Mouse (Mus musculus) adrenal gland (tissue): ENCODE results near the gene Stk11.

Source experiments
- intact Hi-C: fragments of 180-260 bp; cut with DNase I; formaldehyde crosslinking; loops from one replicate; pipeline ENCODE4 v1.15.1; 2025

Stk11 gene

GRCm38 (mm10) chr10:80127920-80128319 is 12.3 kb downstream of the Stk11 start:
- intact Hi-C loops, result no loop called here

DNA sequence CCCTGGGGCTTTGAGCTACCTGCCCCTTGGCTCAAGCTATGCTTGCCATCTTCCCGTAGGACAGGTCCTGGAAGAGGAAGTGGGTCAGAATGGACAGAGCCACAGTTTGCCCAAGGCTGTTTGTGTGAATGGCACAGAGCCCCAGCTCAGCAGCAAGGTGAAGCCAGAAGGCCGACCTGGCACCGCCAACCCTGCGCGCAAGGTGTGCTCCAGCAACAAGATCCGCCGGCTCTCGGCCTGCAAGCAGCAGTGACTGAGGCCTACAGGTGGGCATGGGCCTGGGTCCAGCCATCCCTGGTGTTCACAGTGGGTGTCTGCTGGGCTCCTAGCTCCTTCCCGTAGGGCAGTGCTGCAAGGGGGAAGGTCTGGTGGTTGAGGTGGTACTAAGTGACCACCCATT is 14.2 kb downstream of the Stk11 start:
- intact Hi-C loops, result no loop called here

GRCm38 (mm10) chr10:80130403-80131031 is 14.9 kb downstream of the Stk11 start:
- intact Hi-C loops, result no loop called here

DNA sequence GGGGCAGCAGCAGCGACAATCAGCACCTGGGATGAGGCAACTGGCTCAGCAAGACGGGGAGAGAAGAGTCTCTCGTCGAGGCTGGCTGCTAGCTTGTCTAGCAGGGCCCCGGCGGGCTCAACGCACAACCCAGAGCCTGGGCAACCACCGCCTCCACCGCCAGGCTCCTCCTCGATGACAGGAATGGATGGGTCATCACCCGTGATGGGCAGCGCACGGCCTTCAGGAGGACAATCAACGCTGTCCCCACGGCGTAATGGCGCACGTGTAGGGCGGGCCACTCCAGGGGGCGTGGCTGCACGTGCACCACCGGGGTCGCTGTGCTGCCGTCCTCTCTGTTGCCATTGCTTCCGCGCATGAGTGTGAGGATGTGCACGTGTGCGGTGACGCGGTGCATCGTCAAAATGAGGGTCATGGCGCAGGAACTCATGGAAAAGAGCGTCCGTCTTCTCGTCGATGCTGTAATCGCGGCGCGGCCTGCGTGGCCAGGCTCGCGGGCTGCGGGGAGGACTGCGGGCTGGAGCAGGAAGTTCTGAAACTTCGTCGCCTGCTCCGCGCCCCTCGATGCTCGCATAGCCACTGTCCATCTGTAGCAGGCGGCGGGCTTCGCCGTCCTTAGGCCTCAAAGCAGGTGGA is 15.8 kb downstream of the Stk11 start:
- intact Hi-C loops, result no loop called here

GRCm38 (mm10) chr10:80131952-80132350 is 16.3 kb downstream of the Stk11 start:
- intact Hi-C loops, result no loop called here

GRCm38 (mm10) chr10:80133226-80133849 is 17.7 kb downstream of the Stk11 start:
- intact Hi-C loops, result no loop called here

DNA sequence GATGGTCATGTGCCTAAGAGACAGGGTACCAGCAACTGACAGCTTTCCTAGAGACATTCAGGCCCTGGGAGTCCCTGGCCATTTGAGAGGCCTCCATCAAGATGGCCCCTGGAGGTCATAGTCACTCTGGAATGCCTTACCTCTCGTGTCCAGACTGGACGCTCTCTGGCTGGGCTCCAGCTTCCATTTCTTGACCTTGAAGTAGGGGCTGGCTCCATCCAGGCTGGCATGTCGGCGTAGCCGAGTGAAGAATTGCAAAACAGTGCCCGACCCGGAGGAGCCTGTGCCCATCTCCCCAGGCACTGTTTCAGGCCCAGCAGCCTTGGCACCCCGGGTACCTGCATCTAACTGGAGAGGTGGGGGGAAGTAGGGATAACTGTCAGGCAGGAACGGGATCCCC is 18.8 kb downstream of the Stk11 start:
- intact Hi-C loops, result loop anchor here (2.0 kb wide), 1 partner anchor 16 kb away; no protein-coding TSS in a partner anchor

DNA sequence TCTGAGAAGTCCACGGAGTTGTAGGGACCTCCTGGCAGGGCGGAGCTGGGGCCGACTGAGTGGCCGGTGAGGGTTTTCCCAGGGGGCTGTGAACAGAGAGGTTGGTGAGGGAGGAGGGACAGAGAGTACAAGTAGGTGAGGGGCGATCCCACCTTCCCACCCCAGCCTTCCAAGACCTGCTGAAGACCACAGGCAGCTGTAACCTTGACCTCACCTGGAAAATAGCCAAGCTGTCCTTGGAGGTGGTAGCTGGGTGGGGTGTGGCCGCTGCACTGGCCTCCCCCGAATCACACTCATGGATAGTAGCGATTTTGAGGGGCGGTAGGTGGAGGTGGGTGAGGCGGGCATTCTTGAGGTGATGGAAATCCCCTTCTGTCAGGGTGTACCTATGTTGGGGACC is 19.6 kb downstream of the Stk11 start:
- intact Hi-C loops, result loop anchor here (2.0 to 5.0 kb wide), 2 partner anchors 16 to 173 kb away; partner anchors contain the start of gene Wdr18

GRCm38 (mm10) chr10:80135641-80136040 is 20.0 kb downstream of the Stk11 start:
- intact Hi-C loops, result loop anchor here (2.0 to 5.0 kb wide), 2 partner anchors 17 to 173 kb away; partner anchors contain the start of gene Wdr18

DNA sequence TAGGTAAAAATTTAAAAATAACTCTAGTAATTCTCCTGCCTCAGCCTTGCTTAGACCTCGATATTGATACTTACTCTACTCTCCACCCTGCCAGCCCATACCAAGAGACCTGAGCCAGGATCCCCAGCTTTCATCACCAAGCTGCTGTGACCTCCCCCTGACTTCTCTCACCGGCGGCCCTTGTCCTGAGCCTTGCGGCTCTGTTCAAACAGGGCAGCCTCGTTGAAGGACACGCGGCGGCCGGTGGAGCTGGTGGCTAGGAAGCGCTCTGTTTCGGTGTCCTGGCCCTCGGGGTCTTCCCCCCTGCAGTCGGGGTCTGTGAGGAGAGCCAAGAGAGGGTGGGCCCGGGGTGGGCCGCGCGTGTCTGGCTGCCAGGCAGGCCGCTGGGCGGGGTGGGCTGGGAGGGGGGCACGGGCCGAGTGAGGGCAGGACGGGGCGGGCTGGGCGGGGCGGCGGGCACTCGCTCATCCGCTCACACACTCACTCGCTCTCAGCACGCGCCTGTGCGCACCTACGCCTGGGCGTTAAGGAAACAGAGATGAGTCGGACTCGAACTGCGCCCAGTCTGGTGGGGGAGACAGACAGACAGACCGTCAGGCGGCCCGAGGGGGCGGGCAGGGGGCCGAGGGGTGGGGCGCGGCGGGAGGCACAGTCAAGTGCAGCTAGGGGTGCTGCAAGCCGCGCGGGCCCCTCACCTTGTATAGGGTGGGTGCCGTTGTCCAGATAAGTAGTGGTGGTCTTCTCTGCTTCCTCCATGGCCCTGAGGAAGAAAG is 20.8 kb downstream of the Stk11 start:
- intact Hi-C loops, result loop anchor here (5.0 kb wide), 1 partner anchor 174 kb away; the partner anchor contains the start of gene Wdr18

DNA sequence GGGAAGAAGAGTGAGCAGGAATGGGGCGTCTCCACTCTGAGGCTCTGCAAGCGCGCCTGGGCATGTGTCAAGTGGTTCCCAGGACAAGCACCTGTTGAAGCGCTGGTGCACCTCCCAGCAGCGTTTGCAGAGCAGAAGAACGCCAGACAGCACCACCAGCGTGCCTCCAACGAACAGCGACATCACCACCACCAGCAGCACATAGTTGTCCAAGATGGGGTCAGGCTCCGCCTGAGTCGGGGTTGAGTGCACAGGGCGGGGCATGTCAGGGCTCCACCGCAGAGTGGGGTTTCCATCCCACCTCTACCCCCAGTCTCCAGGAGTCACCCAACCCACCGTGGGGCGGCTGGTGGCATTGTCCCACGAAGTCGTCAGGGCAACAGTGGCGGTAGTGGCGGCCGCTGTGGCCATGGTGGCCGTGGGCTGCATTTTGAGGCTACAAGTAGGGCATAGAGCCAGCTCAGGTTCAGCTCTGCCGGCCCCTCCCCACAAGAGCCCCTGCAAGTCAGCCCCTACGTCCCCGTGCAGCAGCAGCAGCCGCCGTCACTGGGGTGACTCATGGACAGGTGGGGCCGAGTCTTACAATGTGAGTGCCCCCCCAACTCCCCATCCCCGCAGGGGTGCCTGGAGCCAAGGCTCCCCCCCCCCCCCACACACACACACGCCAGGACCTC is 21.5 kb downstream of the Stk11 start:
- intact Hi-C loops, result loop anchor here (5.0 kb wide), 1 partner anchor 175 kb away; the partner anchor contains the start of gene Wdr18

- intact Hi-C loops, result loop anchor here (5.0 kb wide), 1 partner anchor 176 kb away; the partner anchor contains the start of gene Wdr18
Observed at GRCm38 (mm10) chr10:80137626-80138552, 22.3 kb downstream of the Stk11 start.

GRCm38 (mm10) chr10:80138553-80139438 is 23.2 kb downstream of the Stk11 start, which contains the start of gene Atp5d:
TSS of gene Atp5d (plus strand) at chr10:80138632.
- intact Hi-C loops, result loop anchor here (5.0 kb wide), 1 partner anchor 176 kb away; the partner anchor contains the start of gene Wdr18

- intact Hi-C loops, result loop anchor here (5.0 kb wide), 1 partner anchor 177 kb away; the partner anchor contains the start of gene Wdr18
Observed at GRCm38 (mm10) chr10:80139439-80139775, 23.8 kb downstream of the Stk11 start.

- intact Hi-C loops, result loop anchor here (5.0 kb wide), 2 partner anchors 153 to 178 kb away; partner anchors contain the start of genes Cnn2 and Wdr18
Observed at GRCm38 (mm10) chr10:80139975-80140665, 24.5 kb downstream of the Stk11 start.

DNA sequence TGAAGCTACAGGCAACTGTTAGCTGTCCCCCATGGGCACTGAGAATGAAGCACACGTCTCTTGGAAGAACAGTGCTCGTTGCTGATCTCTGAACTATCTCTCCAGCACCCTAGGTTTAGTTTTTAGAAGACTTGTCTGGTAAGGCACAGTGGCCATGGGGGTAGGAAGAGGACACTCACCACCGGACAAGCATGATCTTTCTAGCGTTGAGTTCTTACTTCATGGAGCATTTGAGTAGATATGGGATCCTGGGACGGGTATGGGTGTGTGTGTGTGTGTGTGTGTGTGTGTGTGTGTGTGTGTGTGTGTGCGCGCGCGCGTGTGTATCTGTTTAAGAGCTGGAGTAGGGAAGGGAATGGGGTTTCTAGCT is 25.0 kb downstream of the Stk11 start, which contains the start of gene Cbarp:
Gene Cbarp, minus strand, starts transcription at position 170 of the 370 bp plus-strand sequence.
- intact Hi-C loops, result loop anchor here (5.0 kb wide), 1 partner anchor 153 kb away; the partner anchor contains the start of gene Cnn2

DNA sequence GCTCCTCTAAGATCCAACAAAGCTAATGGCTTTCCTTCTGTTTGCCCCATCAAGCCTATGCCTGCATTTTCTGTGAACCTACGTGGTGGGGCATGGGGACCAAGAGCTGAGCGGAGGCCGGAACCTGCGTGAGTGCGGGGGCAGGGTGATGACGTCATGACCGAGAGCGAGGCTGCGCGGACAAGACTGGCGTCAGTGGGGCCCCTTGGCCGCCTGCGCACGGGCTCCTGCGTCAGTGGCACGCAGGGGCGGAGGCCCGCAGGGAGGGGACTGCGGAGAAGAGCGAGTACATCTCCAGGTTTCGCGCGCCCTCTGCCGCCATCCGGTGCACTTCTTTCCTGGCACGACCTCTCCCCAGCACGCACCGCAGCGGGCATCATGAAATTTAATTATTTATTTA is 25.6 kb downstream of the Stk11 start:
- intact Hi-C loops, result loop anchor here (5.0 kb wide), 1 partner anchor 154 kb away; the partner anchor contains the start of gene Cnn2
